Mouse (Mus musculus) thymus, adult 18-20 months (tissue): ENCODE data around the gene Syvn1.

Source experiments
- DNase-seq, 2 experiments: peaks; one replicate each; pipeline ENCODE4 v3.0.0; 2022; ENCODE audit warnings: mixed read lengths in 2 of 2

Syvn1 gene

GRCm38 (mm10) chr19:6046294-6047153, at the start of gene Syvn1:
Syvn1 (plus strand) TSS chr19:6046576.
- peak; percentile 81 to 92 for DNase-seq

- DNase-seq: no peak
Measured at GRCm38 (mm10) chr19:5998180-5998579, 48.2 kb upstream of the Syvn1 start.

GRCm38 (mm10) chr19:5999969-6000368, 46.4 kb upstream of the Syvn1 start:
- no peak for DNase-seq

- no peak for DNase-seq
Measured at GRCm38 (mm10) chr19:6005541-6005940, 40.8 kb upstream of the Syvn1 start.

GRCm38 (mm10) chr19:6007013-6007412, 39.4 kb upstream of the Syvn1 start:
- no peak for DNase-seq

GRCm38 (mm10) chr19:6009137-6009536, 37.2 kb upstream of the Syvn1 start:
- no peak for DNase-seq

- no peak for DNase-seq
Measured at GRCm38 (mm10) chr19:6013691-6014090, 32.7 kb upstream of the Syvn1 start.

- DNase-seq: peak; percentile 35 to 40
Measured at GRCm38 (mm10) chr19:6014991-6015510, 31.3 kb upstream of the Syvn1 start.

- DNase-seq: peak; percentile 72 to 75
Measured at GRCm38 (mm10) chr19:6015511-6016315, 30.7 kb upstream of the Syvn1 start, which contains the start of gene Capn1. Capn1 (minus strand) TSS chr19:6015897.

- no peak for DNase-seq
Measured at GRCm38 (mm10) chr19:6016532-6016931, 29.8 kb upstream of the Syvn1 start.

- peak; percentile 68 to 76 for DNase-seq
Measured at GRCm38 (mm10) chr19:6018142-6019089, 28.0 kb upstream of the Syvn1 start.

GRCm38 (mm10) chr19:6020276-6020675, 26.1 kb upstream of the Syvn1 start:
- DNase-seq: no peak

GRCm38 (mm10) chr19:6023059-6023458, 23.3 kb upstream of the Syvn1 start:
- no peak for DNase-seq

- DNase-seq: no peak
Measured at GRCm38 (mm10) chr19:6023930-6024329, 22.4 kb upstream of the Syvn1 start.

- DNase-seq: no peak
Measured at GRCm38 (mm10) chr19:6028991-6029390, 17.4 kb upstream of the Syvn1 start.

- DNase-seq: no peak
Measured at GRCm38 (mm10) chr19:6029426-6029825, 16.9 kb upstream of the Syvn1 start.

- no peak for DNase-seq
Measured at GRCm38 (mm10) chr19:6030520-6031280, 15.7 kb upstream of the Syvn1 start.

GRCm38 (mm10) chr19:6035966-6036585, 10.3 kb upstream of the Syvn1 start:
- DNase-seq: no peak

GRCm38 (mm10) chr19:6037695-6038094, 8.7 kb upstream of the Syvn1 start:
- DNase-seq: no peak

- DNase-seq: no peak
Measured at GRCm38 (mm10) chr19:6038326-6038725, 8.1 kb upstream of the Syvn1 start.

GRCm38 (mm10) chr19:6040002-6040401, 6.4 kb upstream of the Syvn1 start:
- DNase-seq: no peak
